Mouse (Mus musculus) G1E (cell line): ENCODE measurements around the gene Rasgef1a.

Experiments
- CTCF ChIP-seq: IDR thresholded peaks from 2 replicates; pipeline ENCODE4 v1.5.1; 2012; ENCODE audit warnings: low read depth, low read length, inconsistent platforms, mixed read lengths
- TAL1 ChIP-seq: conservative IDR thresholded peaks from 2 replicates; pipeline ENCODE4 v1.6.1; 2012; ENCODE audit warnings: low read depth, low read length, inconsistent platforms, mixed read lengths

DNA sequence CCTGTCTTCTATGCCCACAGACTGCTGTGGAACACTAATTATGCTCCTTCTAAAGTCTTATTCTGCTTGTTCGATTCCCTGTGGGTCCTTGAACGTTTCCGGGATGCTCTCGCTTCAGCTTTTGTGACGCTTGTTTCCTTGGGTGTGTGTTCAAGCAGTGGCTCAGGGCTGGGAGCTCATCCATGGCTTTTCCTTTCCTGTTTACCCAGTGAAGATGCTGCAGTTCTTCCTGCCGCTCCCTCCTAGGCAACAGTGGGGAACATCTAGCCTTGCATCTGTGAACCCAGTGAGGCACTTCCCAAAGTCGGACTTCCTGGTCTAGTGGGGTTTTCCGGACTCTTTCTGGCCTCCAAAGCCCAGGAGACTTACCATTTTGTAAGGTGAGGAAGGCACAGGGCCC is 20.6 kb upstream of the Rasgef1a start:
- TF ChIP-seq CTCF (no peak), TAL1 (no peak)
